Mouse (Mus musculus) liver, embryonic 13.5 days (tissue): ENCODE data around the gene Vsig4. TPM values are rescaled to one million over a fixed set of nuclear protein-coding genes. Genes with fewer than 3 reads are reported as not detected.
A peak's percentile ranks its signal among the peaks of the same experiment; 100 is the strongest.
"Not testable (repeated sequence)": the region's sequence is repeated elsewhere in the genome, so short reads cannot be mapped to it uniquely, and the experiment has no call there.

Experiments used
- ATAC-seq: fragments of 200-750 bp; cut with Nextera tagmentation; 2 replicates; pipeline ENCODE4 v1.8.0; 2017; ENCODE audit warnings: low read depth, mild to moderate bottlenecking, moderate number of reproducible peaks, moderate library complexity
- DNase-seq: peaks from one replicate; pipeline ENCODE4 v3.0.0; 2022
- H3K27ac ChIP-seq: fragments of 300-500 bp; sonication (generic); 2 replicates; pipeline ENCODE4 v1.5.1; 2015; ENCODE audit warnings: moderate library complexity, mild to moderate bottlenecking, inconsistent platforms
- H3K27me3 ChIP-seq: fragments of 300-500 bp; sonication (generic); 2 replicates; pipeline ENCODE4 v1.6.1; 2015; ENCODE audit warnings: mild to moderate bottlenecking, inconsistent platforms
- H3K36me3 ChIP-seq: fragments of 300-500 bp; sonication (generic); 2 replicates; pipeline ENCODE4 v1.6.1; 2015; ENCODE audit warnings: mild to moderate bottlenecking, inconsistent platforms
- H3K4me1 ChIP-seq: fragments of 300-500 bp; sonication (generic); replicated peaks from 2 replicates; pipeline ENCODE4 v1.6.1; 2015; ENCODE audit warnings: inconsistent platforms
- H3K4me2 ChIP-seq: fragments of 300-500 bp; sonication (generic); 2 replicates; pipeline ENCODE4 v1.6.1; 2015; ENCODE audit warnings: inconsistent platforms, mild to moderate bottlenecking, moderate library complexity
- H3K4me3 ChIP-seq: fragments of 300-500 bp; sonication (generic); replicated peaks from 2 replicates; pipeline ENCODE4 v1.5.1; 2015; ENCODE audit warnings: mild to moderate bottlenecking, inconsistent platforms
- H3K9ac ChIP-seq: fragments of 300-500 bp; sonication (generic); 2 replicates; pipeline ENCODE4 v1.6.1; 2015; ENCODE audit warnings: mild to moderate bottlenecking, inconsistent platforms
- H3K9me3 ChIP-seq: fragments of 300-500 bp; sonication (generic); replicated peaks from 2 replicates; pipeline ENCODE4 v1.6.1; 2016; ENCODE audit warnings: inconsistent platforms
- WGBS: fragments of 180-500 bp; shearing (Covaris S2); methylation state at CpG from one replicate; pipeline ENCODE4 v1.1.7; 2015; ENCODE audit not compliant: insufficient replicate concordance; 5-methylcytosine and 5-hydroxymethylcytosine counted together
- polyA plus RNA-seq: library from polyadenylated mRNA; unstranded; fragments of >200 nt; fragmentation: Nextera tagmentation; extraction: Ambion mirVana; gene quantifications from 2 replicates; pipeline ENCODE4 v1.2.1, GENCODE M21; 2015

The Vsig4 gene
- 0.13 TPM in 2 replicates for polyA plus RNA-seq

- DNase-seq (no peak), ATAC-seq (no peak)
- no peak within 1 kb of the TSS for H3K4me3 ChIP-seq
- H3K9ac ChIP-seq = no peak within 1 kb of the TSS
- H3K9me3 ChIP-seq = no peaks in the 10 kb centered on the region
- no peaks in the 10 kb centered on the region for H3K4me1 ChIP-seq
- WGBS = 83% methylated on average over 3 of the region's 3 CpGs
- H3K27me3 ChIP-seq = no peaks in the 10 kb centered on the region
- H3K36me3 ChIP-seq = no peaks in the 10 kb centered on the region
- no peak within 1 kb of the TSS for H3K27ac ChIP-seq
- H3K4me2 ChIP-seq = no peak within 1 kb of the TSS
These were observed at the start of gene Vsig4 for GRCm38 (mm10) chrX:96293338-96293737. Gene Vsig4, minus strand, starts transcription at chrX:96293438.

- 44% methylated on average over 2 of the region's 2 CpGs for WGBS
- DNase-seq = no peak
- Histone ChIP-seq H3K27ac (no peak overlapping the region), H3K27me3 (no peaks in the 10 kb centered on the region), H3K4me2 (no peak overlapping the region), H3K36me3 (no peaks in the 10 kb centered on the region), H3K4me3 (no peak overlapping the region), H3K9me3 (no peaks in the 10 kb centered on the region), H3K9ac (no peak overlapping the region), H3K4me1 (no peaks in the 10 kb centered on the region)
- ATAC-seq = no peak
These were observed 45.9 kb upstream of the Vsig4 start for GRCm38 (mm10) chrX:96339108-96339507.

GRCm38 (mm10) chrX:96329764-96330163 is 36.5 kb upstream of the Vsig4 start:
- no peak for DNase-seq
- Histone ChIP-seq H3K4me3 (no peak overlapping the region), H3K36me3 (no peaks in the 10 kb centered on the region), H3K4me2 (no peak overlapping the region), H3K9me3 (no peaks in the 10 kb centered on the region), H3K27ac (no peak overlapping the region), H3K9ac (no peak overlapping the region), H3K27me3 (no peaks in the 10 kb centered on the region), H3K4me1 (no peaks in the 10 kb centered on the region)
- ATAC-seq = no peak
- 39% methylated on average over 4 of the region's 4 CpGs for WGBS

- Histone ChIP-seq H3K27ac (no peak overlapping the region), H3K9me3 (no peaks in the 10 kb centered on the region), H3K4me1 (no peaks in the 10 kb centered on the region), H3K36me3 (no peaks in the 10 kb centered on the region), H3K27me3 (no peaks in the 10 kb centered on the region), H3K4me2 (no peak overlapping the region), H3K9ac (no peak overlapping the region), H3K4me3 (no peak overlapping the region)
- ATAC-seq (no peak), DNase-seq (no peak)
These were observed 36.7 kb downstream of the Vsig4 start for GRCm38 (mm10) chrX:96256509-96256908.

GRCm38 (mm10) chrX:96239644-96240043 is 53.6 kb downstream of the Vsig4 start:
- Histone ChIP-seq H3K9ac (no peak overlapping the region), H3K27ac (no peak overlapping the region), H3K4me3 (no peak overlapping the region), H3K4me2 (no peak overlapping the region), H3K27me3 (no peaks in the 10 kb centered on the region), H3K4me1 (no peaks in the 10 kb centered on the region), H3K9me3 (no peaks in the 10 kb centered on the region), H3K36me3 (no peaks in the 10 kb centered on the region)
- DNase-seq (peak; percentile 6), ATAC-seq (peak; percentile 47)
- 24% methylated on average over 2 of the region's 2 CpGs for WGBS

GRCm38 (mm10) chrX:96239037-96239436 is 54.2 kb downstream of the Vsig4 start:
- Histone ChIP-seq H3K36me3 (no peaks in the 10 kb centered on the region), H3K4me3 (no peak overlapping the region), H3K9me3 (no peaks in the 10 kb centered on the region), H3K4me2 (no peak overlapping the region), H3K27me3 (no peaks in the 10 kb centered on the region), H3K27ac (no peak overlapping the region), H3K9ac (no peak overlapping the region), H3K4me1 (no peaks in the 10 kb centered on the region)
- WGBS = 45% methylated on average over 1 of the region's 1 CpGs
- DNase-seq = no peak
- no peak for ATAC-seq

GRCm38 (mm10) chrX:96235775-96236174 is 57.5 kb downstream of the Vsig4 start:
- DNase-seq = no peak
- WGBS = 36% methylated on average over 1 of the region's 1 CpGs
- Histone ChIP-seq H3K27me3 (no peaks in the 10 kb centered on the region), H3K36me3 (no peaks in the 10 kb centered on the region), H3K4me3 (no peak overlapping the region), H3K9me3 (no peaks in the 10 kb centered on the region), H3K4me2 (no peak overlapping the region), H3K27ac (no peak overlapping the region), H3K4me1 (no peaks in the 10 kb centered on the region), H3K9ac (no peak overlapping the region)
- ATAC-seq = no peak

- ATAC-seq (no peak), DNase-seq (no peak)
- Histone ChIP-seq H3K4me1 (no peaks in the 10 kb centered on the region), H3K4me2 (no peak overlapping the region), H3K9ac (no peak overlapping the region), H3K27me3 (no peaks in the 10 kb centered on the region), H3K9me3 (no peaks in the 10 kb centered on the region), H3K4me3 (no peak overlapping the region), H3K36me3 (no peaks in the 10 kb centered on the region), H3K27ac (no peak overlapping the region)
These were observed 66.2 kb downstream of the Vsig4 start for GRCm38 (mm10) chrX:96227030-96227429.

GRCm38 (mm10) chrX:96225474-96225873 is 67.8 kb downstream of the Vsig4 start:
- no peaks in the 10 kb centered on the region for H3K9me3 ChIP-seq
- no peaks in the 10 kb centered on the region for H3K36me3 ChIP-seq
- no peaks in the 10 kb centered on the region for H3K4me1 ChIP-seq
- no peak overlapping the region; the same call in 1 of the 2 replicates for H3K27ac ChIP-seq
- DNase-seq = no peak
- H3K27me3 ChIP-seq = no peaks in the 10 kb centered on the region
- no peak for ATAC-seq
- H3K4me3 ChIP-seq = no peak overlapping the region
- H3K4me2 ChIP-seq = no peak overlapping the region
- no peak overlapping the region for H3K9ac ChIP-seq

GRCm38 (mm10) chrX:96224210-96224609 is 69.0 kb downstream of the Vsig4 start:
- no peak for ATAC-seq
- Histone ChIP-seq H3K9ac (no peak overlapping the region), H3K36me3 (no peaks in the 10 kb centered on the region), H3K27ac (no peak overlapping the region), H3K4me2 (no peak overlapping the region), H3K4me3 (no peak overlapping the region), H3K9me3 (no peaks in the 10 kb centered on the region), H3K27me3 (no peaks in the 10 kb centered on the region), H3K4me1 (no peaks in the 10 kb centered on the region)
- DNase-seq = no peak
- WGBS = 52% methylated on average over 6 of the region's 6 CpGs

- Histone ChIP-seq H3K4me1 (no peaks in the 10 kb centered on the region), H3K36me3 (no peaks in the 10 kb centered on the region), H3K4me2 (no peak overlapping the region), H3K9ac (no peak overlapping the region), H3K4me3 (no peak overlapping the region), H3K27ac (no peak overlapping the region), H3K27me3 (no peaks in the 10 kb centered on the region), H3K9me3 (no peaks in the 10 kb centered on the region)
- ATAC-seq (no peak), DNase-seq (no peak)
- WGBS = 21% methylated on average over 1 of the region's 1 CpGs
These were observed 75.2 kb downstream of the Vsig4 start for GRCm38 (mm10) chrX:96218088-96218487.

- no peaks in the 10 kb centered on the region for H3K36me3 ChIP-seq
- ATAC-seq (no peak), DNase-seq (no peak)
- H3K9ac ChIP-seq = no peak overlapping the region
- no peaks in the 10 kb centered on the region for H3K9me3 ChIP-seq
- no peak overlapping the region for H3K4me3 ChIP-seq
- 31% methylated on average over 1 of the region's 1 CpGs for WGBS
- H3K27me3 ChIP-seq = no peaks in the 10 kb centered on the region
- H3K4me1 ChIP-seq = no peaks in the 10 kb centered on the region
- no peak overlapping the region for H3K4me2 ChIP-seq
- no peak overlapping the region for H3K27ac ChIP-seq
These were observed 86.4 kb downstream of the Vsig4 start for GRCm38 (mm10) chrX:96206872-96207271.

- 68% methylated on average over 3 of the region's 3 CpGs for WGBS
- H3K4me2 ChIP-seq, ATAC-seq, H3K27ac ChIP-seq, H3K36me3 ChIP-seq, H3K4me3 ChIP-seq, H3K9me3 ChIP-seq, DNase-seq, H3K4me1 ChIP-seq, H3K27me3 ChIP-seq, H3K9ac ChIP-seq: not testable (repeated sequence)
These were observed 88.1 kb downstream of the Vsig4 start for GRCm38 (mm10) chrX:96205143-96205542.
